Mouse (Mus musculus) splenic B cell, adult 2 months (primary cell): ENCODE measurements around the gene Zbtb8a.
"Not testable (repeated sequence)": the region's sequence is repeated elsewhere in the genome, so short reads cannot be mapped to it uniquely, and the experiment has no call there.

ENCODE experiments used
- DNase-seq: peaks from one replicate; pipeline ENCODE4 v3.0.0-alpha.2; 2011; ENCODE audit warnings: low read depth, low spot score
- H3K27me3 ChIP-seq: 2 replicates; pipeline ENCODE4 v1.6.1; 2012; ENCODE audit warnings: mild to moderate bottlenecking, low read length, moderate library complexity, mixed read lengths; ENCODE audit not compliant: control insufficient read depth, poor library complexity, insufficient read depth, severe bottlenecking
- H3K36me3 ChIP-seq: 2 replicates; pipeline ENCODE4 v1.6.1; 2012; ENCODE audit warnings: mild to moderate bottlenecking, low read length, moderate library complexity, mixed read lengths; ENCODE audit not compliant: control insufficient read depth, poor library complexity, insufficient read depth, severe bottlenecking

Zbtb8a gene

DNA sequence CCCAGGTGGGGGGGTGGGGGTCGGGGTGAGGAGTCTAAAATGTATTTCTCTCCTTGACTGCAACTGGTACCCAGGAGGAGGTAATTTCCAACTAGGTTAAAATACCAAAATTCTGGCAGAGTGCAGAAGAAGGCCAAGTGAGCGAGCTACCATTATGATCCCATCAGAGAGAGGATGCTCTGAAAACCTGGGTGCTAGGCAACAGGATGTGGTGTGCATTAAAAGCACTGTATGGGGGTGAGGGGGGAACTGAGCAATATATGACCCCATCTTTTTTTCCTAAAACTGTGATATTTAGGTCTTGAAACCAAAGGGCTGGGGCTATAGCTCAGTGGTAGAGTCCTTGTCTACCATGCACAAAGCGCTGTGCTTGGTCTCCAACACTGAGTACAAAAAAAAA, 13.5 kb downstream of the Zbtb8a start:
- DNase-seq, result no peak
- no peaks in the 10 kb centered on the region for H3K36me3 ChIP-seq
- H3K27me3 ChIP-seq, result no peaks in the 10 kb centered on the region

DNA sequence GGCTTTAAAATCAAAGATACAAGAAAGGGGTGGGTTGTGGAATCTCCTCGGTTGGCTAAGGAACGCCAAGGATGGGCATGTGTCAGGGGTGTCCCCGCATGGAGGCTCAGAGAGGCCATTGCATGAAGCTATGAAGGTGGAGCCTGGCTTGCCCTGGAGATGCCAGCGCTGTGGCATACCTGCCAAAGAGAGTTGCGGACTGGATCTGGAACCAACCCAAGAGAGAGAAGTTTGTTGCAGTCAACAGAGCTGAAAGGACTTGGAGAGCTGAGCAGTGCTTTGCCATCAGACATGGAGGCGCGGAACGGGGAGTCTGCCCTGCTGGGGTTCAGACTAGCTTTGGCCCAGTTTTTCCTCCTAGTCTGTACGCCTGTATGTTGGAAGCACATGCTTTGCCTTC, 14.5 kb downstream of the Zbtb8a start:
- Histone ChIP-seq H3K27me3 (no peaks in the 10 kb centered on the region), H3K36me3 (no peaks in the 10 kb centered on the region)
- DNase-seq, result no peak

DNA sequence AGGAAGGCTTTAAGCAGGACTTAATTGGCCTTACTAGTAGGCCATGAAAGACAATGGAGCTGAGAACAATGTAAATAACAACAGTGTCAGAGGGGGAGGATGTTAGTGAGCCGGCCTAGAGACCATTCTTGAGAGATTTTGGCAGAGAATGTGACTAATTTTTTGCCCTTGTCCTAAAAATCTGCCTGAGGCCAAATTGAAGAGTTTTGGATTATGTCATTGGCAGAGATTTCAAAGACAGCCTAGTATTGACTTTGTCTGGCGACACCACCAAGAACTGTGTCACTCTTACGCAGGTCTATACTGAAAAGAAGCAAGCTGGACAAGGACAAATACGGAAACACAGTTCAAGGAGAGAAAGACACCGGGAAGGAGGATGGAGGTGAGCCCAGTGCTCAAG, 15.1 kb downstream of the Zbtb8a start:
- Histone ChIP-seq H3K27me3 (no peaks in the 10 kb centered on the region), H3K36me3 (no peaks in the 10 kb centered on the region)
- no peak for DNase-seq

DNA sequence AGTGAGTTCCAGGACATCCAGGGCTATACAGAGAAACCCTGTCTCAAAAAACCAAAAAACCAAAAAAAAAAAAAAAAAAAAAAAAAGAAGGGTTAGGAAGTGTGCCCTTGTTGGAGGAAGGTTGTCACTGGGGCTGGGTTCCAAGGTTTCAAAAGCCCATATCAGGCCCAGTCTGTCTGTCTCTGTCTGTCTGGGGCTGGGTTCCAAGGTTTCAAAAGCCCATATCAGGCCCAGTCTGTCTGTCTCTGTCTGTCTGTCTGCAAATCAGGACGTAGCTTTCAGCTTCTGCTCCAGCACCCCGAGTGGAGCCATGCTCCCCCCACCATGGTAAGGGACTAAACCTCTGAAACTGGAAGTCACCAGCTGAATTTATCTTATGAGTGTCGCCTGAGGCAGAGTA, 15.7 kb downstream of the Zbtb8a start:
- not testable (repeated sequence) for DNase-seq, H3K36me3 ChIP-seq, H3K27me3 ChIP-seq

DNA sequence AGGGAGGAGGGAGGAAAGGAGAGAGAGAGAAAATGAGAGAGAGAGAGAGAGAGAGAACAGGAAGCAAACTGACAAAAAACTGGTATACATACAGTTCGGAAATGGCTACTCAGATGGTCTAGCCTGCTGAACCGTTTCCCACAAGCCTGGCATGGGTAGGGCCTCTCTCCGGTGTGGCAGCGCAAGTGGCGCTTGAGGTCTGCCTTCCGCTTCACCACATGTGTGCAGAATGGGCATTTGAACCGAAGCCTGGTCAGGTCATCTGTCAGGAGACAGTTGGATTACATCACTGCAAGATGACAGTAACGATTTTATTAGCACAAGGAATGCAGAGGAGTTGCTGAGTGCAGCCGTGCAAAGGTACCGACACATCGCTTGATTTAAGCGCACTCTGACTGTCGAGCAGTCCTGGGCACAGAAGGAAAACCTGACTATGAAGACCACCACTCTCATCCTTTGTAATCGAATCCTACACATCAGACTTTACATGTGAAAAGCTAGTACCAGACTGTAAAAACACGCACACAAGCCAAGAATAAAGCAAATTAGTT, 20.2 kb downstream of the Zbtb8a start:
- no peak for DNase-seq
- Histone ChIP-seq H3K36me3 (no peaks in the 10 kb centered on the region), H3K27me3 (no peaks in the 10 kb centered on the region)

DNA sequence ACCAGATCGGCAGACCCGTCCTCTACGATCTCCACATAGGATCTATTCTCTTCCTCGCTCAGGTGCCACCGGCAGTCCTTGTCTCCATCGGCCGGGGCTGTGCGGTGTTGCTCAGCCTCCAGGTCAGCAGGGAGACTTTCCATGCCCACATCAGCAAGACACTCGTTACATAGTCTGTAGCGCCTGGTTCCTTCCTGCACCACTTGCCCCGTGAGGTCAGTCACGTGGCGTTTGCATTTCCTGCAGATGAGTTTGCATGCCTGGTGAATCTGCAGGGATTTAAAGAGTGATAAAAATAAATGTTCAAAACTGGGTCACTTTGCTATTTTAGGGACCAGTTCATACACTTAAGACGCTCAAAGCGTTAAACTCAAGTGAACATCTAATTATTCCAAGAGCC, 23.7 kb downstream of the Zbtb8a start:
- DNase-seq, result peak; percentile 78

DNA sequence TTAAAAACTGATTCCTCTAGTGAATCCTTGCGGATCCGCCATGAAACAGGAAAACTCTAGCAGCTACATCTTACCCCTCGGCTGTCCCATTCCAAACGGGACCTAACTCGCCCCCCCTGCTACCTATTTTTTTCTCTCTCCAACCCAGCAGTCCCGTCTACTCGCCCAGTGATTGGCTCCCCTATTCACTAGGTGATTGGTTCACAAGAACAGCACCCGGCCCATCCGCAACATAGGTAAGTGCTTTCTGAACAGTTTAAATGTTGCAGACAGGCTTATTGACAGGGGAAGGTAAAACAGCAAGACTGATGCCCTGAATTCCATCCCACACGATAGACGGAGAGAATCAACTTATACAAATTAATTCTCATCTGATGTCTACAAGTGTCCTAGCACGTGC, 24.7 kb downstream of the Zbtb8a start:
- Histone ChIP-seq H3K27me3 (no peaks in the 10 kb centered on the region), H3K36me3 (no peaks in the 10 kb centered on the region)
- DNase-seq, result no peak

More for the DNA sequence above, 23.7 kb downstream of the Zbtb8a start:
- Histone ChIP-seq H3K36me3 (no peaks in the 10 kb centered on the region), H3K27me3 (no peaks in the 10 kb centered on the region)

DNA sequence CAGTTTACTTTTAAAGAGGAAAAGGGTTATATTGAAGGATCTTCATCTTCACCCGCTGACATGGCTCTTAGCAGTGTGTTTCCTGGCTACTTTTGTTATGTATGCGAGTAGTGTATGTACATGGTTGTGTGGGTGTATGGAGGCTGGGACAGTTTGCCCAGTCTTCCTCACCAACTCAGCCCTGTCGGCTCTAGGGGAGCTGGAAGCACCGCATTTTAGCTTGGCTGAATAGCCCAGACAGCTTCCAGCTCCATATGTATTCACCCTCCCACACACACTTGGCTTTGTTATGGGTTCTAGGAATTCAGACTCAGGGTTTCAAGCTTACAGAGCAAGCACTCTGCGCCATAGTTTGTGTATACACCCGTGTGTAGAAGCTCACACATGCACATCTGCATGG, 26.8 kb downstream of the Zbtb8a start:
- Histone ChIP-seq H3K36me3 (peaks cover 3% of the 10 kb centered on the region; the same call in 1 of the 2 replicates), H3K27me3 (no peaks in the 10 kb centered on the region)
- DNase-seq, result no peak

DNA sequence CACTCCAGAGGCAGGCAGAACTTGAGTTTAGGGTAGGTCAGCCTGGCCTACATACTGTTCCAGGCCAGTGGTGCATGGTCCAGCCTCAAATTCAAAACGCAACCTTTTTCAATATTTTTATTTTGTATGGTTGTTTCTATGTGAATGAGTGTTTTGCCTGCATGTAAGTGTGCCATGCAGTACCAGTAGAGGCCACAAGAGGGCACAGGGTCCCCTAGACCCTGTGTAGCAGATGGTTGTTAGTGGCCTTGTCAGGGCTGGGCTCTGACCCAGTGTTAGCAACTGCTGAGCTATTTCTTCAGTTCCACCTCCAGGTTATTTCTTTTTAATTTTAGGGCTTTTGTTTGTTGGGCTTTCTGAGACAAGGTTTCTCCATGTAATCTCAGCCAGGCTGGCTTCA, 27.3 kb downstream of the Zbtb8a start:
- H3K36me3 ChIP-seq, result peaks cover 3% of the 10 kb centered on the region; the same call in 1 of the 2 replicates
- H3K27me3 ChIP-seq, result no peaks in the 10 kb centered on the region
- DNase-seq, result peak; percentile 92

DNA sequence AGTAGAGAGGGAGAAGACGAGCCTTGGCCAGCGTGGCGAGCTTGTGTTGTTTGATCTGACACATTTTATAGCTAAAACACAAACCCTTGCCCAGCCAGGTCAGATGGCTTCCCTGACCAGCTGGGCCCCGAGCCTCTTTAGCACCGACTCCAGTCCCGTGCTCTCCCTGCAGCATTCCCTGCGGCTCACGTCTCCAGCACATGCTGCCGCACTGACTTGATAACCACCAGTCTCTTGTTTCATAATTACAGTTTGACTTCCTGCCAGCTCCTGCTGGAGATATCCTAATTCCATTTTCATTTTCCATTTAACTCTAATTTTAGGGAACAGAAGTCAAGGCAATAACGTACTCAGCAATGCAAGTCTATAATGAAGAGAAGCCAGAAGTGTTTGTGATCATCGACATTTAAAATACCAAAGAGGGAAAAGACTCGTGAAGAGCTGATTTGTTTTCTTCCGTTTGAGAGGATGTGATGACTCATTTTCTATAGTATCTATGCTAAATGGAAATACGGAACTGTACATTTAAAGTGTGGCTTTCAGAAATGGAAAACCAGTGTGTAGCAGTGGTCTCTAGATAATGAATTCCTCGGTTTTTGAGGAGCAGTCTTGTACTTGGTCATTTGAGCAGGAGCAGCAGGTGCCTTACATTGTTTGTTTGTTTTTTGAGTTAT, 31.3 kb downstream of the Zbtb8a start:
- H3K36me3 ChIP-seq, result peaks cover 11% of the 10 kb centered on the region
- DNase-seq, result no peak
- no peaks in the 10 kb centered on the region for H3K27me3 ChIP-seq

DNA sequence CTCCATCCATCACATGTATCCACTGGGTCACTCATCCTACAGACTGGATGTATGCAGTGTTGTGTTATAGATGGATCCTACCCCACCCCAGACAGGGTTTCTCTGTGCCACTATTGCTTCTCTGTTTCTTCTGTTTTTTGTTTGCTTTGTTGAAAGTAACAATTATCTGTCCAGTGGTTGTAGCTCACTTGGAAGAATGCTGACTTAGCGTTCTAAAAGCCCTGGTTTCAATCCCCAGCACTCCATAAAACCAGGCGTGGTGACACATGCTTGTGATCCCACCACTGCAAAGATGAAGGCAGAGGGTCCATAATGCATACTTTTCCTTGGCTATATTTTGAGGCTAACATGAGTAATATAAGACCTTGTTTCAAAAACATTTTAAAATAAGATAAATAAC, 35.2 kb downstream of the Zbtb8a start:
- H3K36me3 ChIP-seq, result peaks cover 13% of the 10 kb centered on the region
- H3K27me3 ChIP-seq, result no peaks in the 10 kb centered on the region

DNA sequence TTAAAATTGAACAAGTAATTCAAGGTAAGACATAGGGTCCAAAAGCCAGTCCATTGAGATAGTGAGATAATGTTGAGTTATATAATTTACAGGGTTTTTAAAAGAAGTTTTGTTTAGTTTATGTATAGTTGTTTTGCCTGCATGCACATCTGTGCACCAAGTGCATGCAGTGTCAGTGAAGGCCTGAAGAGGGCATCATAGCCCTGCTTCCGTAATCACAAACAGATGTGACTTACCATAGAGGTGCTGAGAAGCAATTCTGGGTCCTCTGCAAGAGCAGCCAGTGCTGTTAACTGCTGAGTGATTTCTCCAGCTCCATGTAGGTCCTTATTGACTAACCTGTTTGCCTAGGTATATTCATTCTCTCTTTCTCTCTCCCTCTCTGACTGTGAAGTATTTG, 36.0 kb downstream of the Zbtb8a start:
- no peaks in the 10 kb centered on the region for H3K27me3 ChIP-seq
- peak; percentile 32 for DNase-seq
- peaks cover 13% of the 10 kb centered on the region for H3K36me3 ChIP-seq

More for the DNA sequence above, 35.2 kb downstream of the Zbtb8a start:
- DNase-seq, result no peak

DNA sequence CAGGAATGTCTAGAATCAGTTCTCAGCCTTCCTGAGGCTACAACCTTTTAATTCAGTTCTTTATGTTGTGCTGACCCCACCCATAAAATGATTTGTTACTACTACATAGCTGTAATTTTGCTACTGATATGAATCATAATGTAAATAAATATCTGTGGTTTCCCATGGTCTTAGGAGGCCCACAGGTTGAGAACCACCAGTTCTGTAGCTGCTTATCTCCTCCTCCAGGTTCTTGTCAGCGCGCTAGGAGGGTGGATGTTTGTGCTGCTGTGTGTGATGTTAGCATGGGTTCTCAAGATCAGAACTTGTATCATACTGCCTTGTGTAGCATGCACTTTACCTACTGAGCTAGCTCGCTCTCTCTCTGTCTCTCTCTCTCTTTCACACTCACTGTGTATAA, 38.2 kb downstream of the Zbtb8a start:
- no peak for DNase-seq
- Histone ChIP-seq H3K27me3 (no peaks in the 10 kb centered on the region), H3K36me3 (peaks cover 7% of the 10 kb centered on the region)

DNA sequence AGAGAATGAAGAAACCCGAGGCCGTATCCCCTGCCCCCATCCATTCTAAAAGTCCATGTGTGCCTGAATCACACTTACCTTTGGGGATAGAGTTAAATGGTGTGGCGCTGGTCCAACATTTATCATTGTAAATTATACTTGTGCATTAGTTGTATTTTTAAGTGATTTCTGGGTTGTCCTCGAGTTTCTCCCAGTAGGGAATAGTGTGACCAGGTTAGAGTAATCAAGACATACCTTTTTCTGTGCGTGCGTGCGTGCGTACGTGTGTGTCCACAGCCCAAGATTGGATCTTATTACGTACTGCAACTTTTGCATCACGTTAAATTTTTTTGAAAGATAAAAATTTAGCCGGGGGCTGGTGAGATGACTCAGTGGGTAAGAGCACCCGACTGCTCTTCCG, 41.6 kb downstream of the Zbtb8a start:
- Histone ChIP-seq H3K36me3 (0 out of 2 replicates have a peak, but pooled peaks cover 3% of the 10 kb centered on the region), H3K27me3 (no peaks in the 10 kb centered on the region)
- no peak for DNase-seq

DNA sequence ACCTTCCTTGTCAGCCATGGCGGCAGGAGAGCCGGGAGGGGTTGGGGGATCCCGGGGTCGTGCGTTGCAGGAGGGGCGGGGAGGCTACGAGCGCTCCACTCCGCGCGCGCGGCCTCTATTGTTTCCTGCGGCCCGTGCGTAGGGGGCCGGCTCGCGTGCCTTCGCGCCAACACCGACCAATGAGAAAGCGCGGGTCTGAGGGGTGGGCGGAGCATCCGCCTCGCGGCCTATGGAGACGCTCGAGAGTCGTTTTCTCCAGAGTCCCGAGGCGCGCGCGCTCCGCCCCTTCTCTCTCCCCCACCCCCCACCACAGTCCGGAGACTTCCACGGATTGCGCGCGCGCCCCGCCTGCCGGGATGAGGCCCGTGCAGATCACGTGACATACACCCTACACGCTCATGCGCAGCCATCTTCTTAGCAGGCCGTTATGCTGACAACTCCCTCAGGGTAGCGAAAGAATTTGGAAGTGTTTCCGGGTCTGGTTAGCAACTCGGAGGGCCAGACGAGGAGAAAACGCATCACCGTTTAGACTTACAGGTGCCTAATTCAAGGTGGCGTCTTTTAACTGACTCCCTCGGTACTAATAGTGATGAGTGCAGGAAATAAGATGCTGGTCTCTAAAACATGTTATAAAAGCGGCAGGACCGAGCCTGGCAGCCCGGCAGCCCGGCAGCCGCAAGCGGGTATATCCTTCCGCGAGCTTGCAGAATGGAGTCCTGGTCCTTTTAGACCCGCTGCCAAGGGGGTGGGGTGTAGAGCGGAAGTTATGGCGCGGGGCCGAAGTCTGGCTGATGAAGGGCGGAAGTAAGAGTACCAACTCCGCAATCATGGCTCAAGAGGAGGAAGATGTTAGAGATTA, 42.5 kb downstream of the Zbtb8a start, which contains the start of the genes Rbbp4 and Zbtb8os:
Rbbp4 (minus strand) TSS at position 155 of the 859 bp plus-strand sequence.
Zbtb8os (plus strand) TSS at position 480 of the 859 bp plus-strand sequence.
- peak; percentile 99 for DNase-seq
- H3K36me3 ChIP-seq, result 0 out of 2 replicates have a peak, but pooled peaks cover 1% of the 10 kb centered on the region
- no peaks in the 10 kb centered on the region for H3K27me3 ChIP-seq
